Mouse (Mus musculus): ENCODE data around the gene Lpin2. TPM values are rescaled to one million over a fixed set of nuclear protein-coding genes. Genes with fewer than 3 reads are reported as not detected.
A peak's percentile ranks its signal among the peaks of the same experiment; 100 is the strongest.

Lpin2 gene
- total and polyA plus RNA-seq, 3 experiments = 22.4 to 32.1 TPM; not detected in 1

GRCm38 (mm10) chr17:71288145-71288758, 105.9 kb downstream of the Lpin2 start:
- no peaks in the 10 kb centered on the region for H3K9me3 ChIP-seq (replicated peaks; ENCODE audit: insufficient read depth, low read length)
- H3K79me2 ChIP-seq (ENCODE audit: control insufficient read depth, insufficient read depth, low read length, poor library complexity) = peaks cover 29% of the 10 kb centered on the region
- TF ChIP-seq ZMIZ1 (IDR thresholded peaks at IDR 0.05; ENCODE audit: low read depth, low read length) (no peak), E2F4 (IDR thresholded peaks at IDR 0.05; ENCODE audit: borderline replicate concordance, low read depth, low read length) (no peak), TBP (IDR thresholded peaks at IDR 0.05; ENCODE audit: low read depth, low read length) (peak; percentile 78), GATA1 (IDR thresholded peaks at IDR 0.05; ENCODE audit: low read depth, low read length) (peak; percentile 70; the same call in 1 of the 2 replicates), NRF1 (IDR thresholded peaks at IDR 0.05; ENCODE audit: insufficient read depth, low read depth, low read length, poor library complexity, severe bottlenecking) (no peak), EP300 (IDR thresholded peaks at IDR 0.05; ENCODE audit: low read depth in 1 of 2, low read length in 2 of 2) (peak; percentile 51 to 80; a peak in 3 of 4 replicates), CHD1 (IDR thresholded peaks at IDR 0.05; ENCODE audit: low read depth, low read length) (no peak; the same call in 1 of the 2 replicates), POLR2AphosphoS5 (IDR thresholded peaks at IDR 0.05; ENCODE audit: borderline replicate concordance, low read depth, low read length) (no peak), KAT2A (conservative IDR thresholded peaks at IDR 0.05; ENCODE audit: low read depth, low read length) (no peak), MAX (IDR thresholded peaks at IDR 0.05; ENCODE audit: low read length) (peak; percentile 95), NELFE (IDR thresholded peaks at IDR 0.05; ENCODE audit: low read depth, low read length) (no peak; the same call in 1 of the 2 replicates), POLR2A (IDR thresholded peaks at IDR 0.05; ENCODE audit: control insufficient read depth in 1 of 2, insufficient read depth in 1 of 2, low read depth in 1 of 2, low read length in 2 of 2, poor library complexity in 1 of 2) (peak in 1 of 2 experiments; percentile 55; a peak in 2 of 4 replicates), TCF12 (IDR thresholded peaks at IDR 0.05; ENCODE audit: low read depth, low read length) (peak; percentile 40), ETS1 (IDR thresholded peaks at IDR 0.05; ENCODE audit: low read depth, low read length) (peak; percentile 81), MAFK (IDR thresholded peaks at IDR 0.05; ENCODE audit: borderline replicate concordance, low read depth, low read length) (no peak), MAZ (IDR thresholded peaks at IDR 0.05; ENCODE audit: low read depth, low read length) (0 out of 2 replicates have a peak, but pooled peaks have one; percentile 4), JUND (IDR thresholded peaks at IDR 0.05; ENCODE audit: low read depth, low read length) (peak; percentile 10; the same call in 1 of the 2 replicates), ZNF384 (IDR thresholded peaks at IDR 0.05; ENCODE audit: low read depth, low read length) (peak; percentile 74), USF1 (IDR thresholded peaks at IDR 0.05; ENCODE audit: low read depth, low read length) (0 out of 2 replicates have a peak, but pooled peaks have one; percentile 20), RCOR1 (IDR thresholded peaks at IDR 0.05; ENCODE audit: low read depth, low read length) (peak; percentile 72), HCFC1 (IDR thresholded peaks at IDR 0.05; ENCODE audit: low read depth, low read length) (0 out of 2 replicates have a peak, but pooled peaks have one; percentile 49), UBTF (IDR thresholded peaks at IDR 0.05; ENCODE audit: borderline replicate concordance, insufficient read depth, low read depth, low read length) (no peak), USF2 (IDR thresholded peaks at IDR 0.05; ENCODE audit: borderline replicate concordance in 1 of 2, insufficient read depth in 1 of 2, low read depth in 1 of 2, low read length in 2 of 2) (no peak), MXI1 (IDR thresholded peaks at IDR 0.05; ENCODE audit: low read depth, low read length) (peak; percentile 75), ZC3H11A (IDR thresholded peaks at IDR 0.05; ENCODE audit: low read depth, low read length) (no peak), CTCF (IDR thresholded peaks at IDR 0.05 in 2 of 3, conservative IDR thresholded peaks at IDR 0.05 in 1 of 3; ENCODE audit: control insufficient read depth in 1 of 3, insufficient read depth in 1 of 3, low read depth in 2 of 3, low read length in 3 of 3, poor library complexity in 1 of 3, severe bottlenecking in 1 of 3) (no peak), SIN3A (IDR thresholded peaks at IDR 0.05; ENCODE audit: low read length) (peak; percentile 85), MYB (IDR thresholded peaks at IDR 0.05; ENCODE audit: low read depth, low read length) (no peak), MYC (IDR thresholded peaks at IDR 0.05; ENCODE audit: low read depth, low read length) (peak; percentile 90), TAL1 (IDR thresholded peaks at IDR 0.05; ENCODE audit: low read length) (no peak), GABPA (IDR thresholded peaks at IDR 0.05; ENCODE audit: low read depth, low read length) (no peak), CHD2 (IDR thresholded peaks at IDR 0.05; ENCODE audit: low read length) (no peak), MEF2A (IDR thresholded peaks at IDR 0.05; ENCODE audit: extremely low read depth, insufficient replicate concordance, low read depth, low read length, poor library complexity, severe bottlenecking) (no peak), BHLHE40 (IDR thresholded peaks at IDR 0.05; ENCODE audit: borderline replicate concordance, low read depth, low read length) (no peak), ZKSCAN1 (IDR thresholded peaks at IDR 0.05; ENCODE audit: low read depth, low read length) (no peak)
- H3K4me1 ChIP-seq (ENCODE audit: control insufficient read depth in 1 of 2, insufficient read depth in 2 of 2, low read length in 2 of 2) = peaks cover 62 to 78% of the 10 kb centered on the region in 2 experiments
- H3K27ac ChIP-seq (ENCODE audit: control insufficient read depth, low read depth, low read length) = peak overlapping the region; percentile 94
- peaks cover 0 to 78% of the 10 kb centered on the region in 2 experiments; a peak in 3 of 4 replicates for H3K36me3 ChIP-seq (ENCODE audit: control insufficient read depth in 1 of 2, insufficient read depth in 2 of 2, low read length in 2 of 2)
- H3K27me3 ChIP-seq (ENCODE audit: control insufficient read depth in 1 of 2, insufficient read depth in 2 of 2, low read length in 2 of 2) = no peaks in the 10 kb centered on the region
- DNase-seq (ENCODE audit: low read depth, low spot score) = peak; percentile 96
- no peak overlapping the region for H3K4me3 ChIP-seq (ENCODE audit: control insufficient read depth in 1 of 2, insufficient read depth in 1 of 2, low read depth in 2 of 2, low read length in 2 of 2)
- H3K9ac ChIP-seq (ENCODE audit: control insufficient read depth, low read depth, low read length, poor library complexity, severe bottlenecking) = peak overlapping the region; percentile 38
